Mouse (Mus musculus): ENCODE results near the gene Ppy.

- TF ChIP-seq POLR2A (IDR thresholded peaks at IDR 0.05; ENCODE audit: low read depth, low read length) (no peak), CTCF (IDR thresholded peaks at IDR 0.05; ENCODE audit: extremely low read depth, insufficient read length, insufficient replicate concordance, low read depth, low read length) (no peak)
Observed at GRCm38 (mm10) chr11:102083193-102083592, 17.9 kb downstream of the Ppy start.
